Mouse (Mus musculus): Measurements from ENCODE around the gene Armc7. TPM values are rescaled to one million over a fixed set of nuclear protein-coding genes. Genes with fewer than 3 reads are reported as not detected.
A peak's percentile ranks its signal among the peaks of the same experiment; 100 is the strongest.
"Not testable (repeated sequence)": the region's sequence is repeated elsewhere in the genome, so short reads cannot be mapped to it uniquely, and the experiment has no call there.

Armc7 gene
- total RNA-seq, 2 experiments from 2014 or later, result 1.5 to 2.4 TPM

- intact Hi-C loops (cut with DNase I), result loop anchor here (5.0 kb wide), 1 partner anchor 117 kb away; the partner anchor contains the start of genes Gga3 and Mrps7
- DNase-seq, result no peak
Measured at GRCm38 (mm10) chr11:115485155-115485554, 9.7 kb downstream of the Armc7 start.

DNA sequence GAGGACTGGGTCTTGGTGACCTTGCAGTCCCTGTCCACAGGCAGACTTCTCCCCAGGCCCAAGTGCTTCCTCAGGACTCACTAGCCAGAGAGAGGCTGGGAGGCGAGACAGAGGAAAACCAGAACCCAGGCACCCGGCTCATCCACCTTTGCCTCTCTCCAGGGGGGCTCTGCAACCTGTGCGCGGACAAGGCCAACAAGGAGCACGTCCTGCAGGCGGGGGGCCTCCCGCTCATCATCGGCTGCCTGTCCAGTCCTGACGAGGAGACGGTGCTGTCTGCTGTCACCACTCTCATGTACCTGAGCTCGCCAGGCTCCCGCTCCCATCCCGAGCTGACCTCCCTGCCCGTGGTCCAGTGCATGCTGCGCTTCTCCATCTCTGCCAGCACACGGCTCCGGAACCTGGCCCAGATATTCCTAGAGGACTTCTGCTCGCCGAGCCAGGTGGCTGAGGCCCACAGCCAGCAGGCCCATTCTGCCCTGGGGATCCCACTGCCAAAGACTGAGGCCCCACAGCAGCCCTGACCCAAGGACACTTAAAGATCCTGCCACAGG is 13.2 kb downstream of the Armc7 start:
- DNase-seq, result no peak
- intact Hi-C loops (cut with DNase I), result loop anchor here (5.0 kb wide), 1 partner anchor 114 kb away; the partner anchor contains the start of genes Gga3 and Mrps7

GRCm38 (mm10) chr11:115490441-115491355 is 15.2 kb downstream of the Armc7 start:
- DNase-seq, result no peak
- intact Hi-C loops (cut with DNase I), result loop anchor here (1.0 to 5.0 kb wide), 4 partner anchors 20 to 72 kb away; partner anchors contain the start of genes Jpt1 and Nup85

- intact Hi-C loops (cut with DNase I), result loop anchor here (1.0 to 5.0 kb wide), 4 partner anchors 19 to 71 kb away; partner anchors contain the start of genes Jpt1 and Nup85
- peak; percentile 76 to 84 for DNase-seq
Measured at GRCm38 (mm10) chr11:115491356-115492083, 16.1 kb downstream of the Armc7 start, which contains the start of gene Nt5c. Gene Nt5c, minus strand, starts transcription at chr11:115491862.

DNA sequence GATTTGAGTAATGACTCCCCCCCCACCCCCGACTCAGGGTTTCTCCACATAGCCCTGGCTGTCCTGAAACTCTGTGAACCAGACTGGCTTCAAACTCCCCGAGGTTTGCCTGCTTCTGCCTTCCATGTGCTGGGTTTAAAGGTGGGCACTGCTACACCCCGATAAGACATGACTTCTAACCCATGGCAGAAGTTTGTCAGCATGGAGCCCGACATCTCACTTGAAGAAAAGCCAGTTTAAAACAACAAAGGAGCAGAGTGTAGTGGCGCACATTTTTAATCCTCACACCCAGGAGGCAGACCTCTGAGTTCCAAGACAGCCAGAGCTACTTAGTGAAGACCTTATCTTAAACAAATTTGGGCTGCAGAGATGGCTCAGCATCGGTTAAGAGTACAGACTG is 16.9 kb downstream of the Armc7 start:
- DNase-seq, result no peak
- intact Hi-C loops (cut with DNase I), result loop anchor here (5.0 kb wide), 1 partner anchor 70 kb away; the partner anchor contains the start of gene Nup85

DNA sequence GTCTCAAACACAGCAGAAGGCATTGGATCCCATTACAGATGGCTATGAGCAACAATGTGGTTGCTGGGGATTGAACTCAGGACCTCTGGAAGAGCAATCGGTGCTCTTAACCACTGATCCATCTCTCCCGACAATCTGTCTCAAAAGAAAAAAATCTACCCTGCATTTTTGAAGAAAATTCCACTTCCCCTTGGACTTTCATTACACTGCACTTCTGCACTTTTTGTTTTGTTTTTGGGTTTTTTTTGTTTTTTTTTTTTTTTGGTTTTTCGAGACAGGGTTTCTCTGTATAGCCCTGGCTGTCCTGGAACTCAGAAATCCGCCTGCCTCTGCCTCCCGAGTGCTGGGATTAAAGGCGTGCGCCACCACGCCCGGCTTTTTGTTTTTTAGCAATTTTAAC is 21.1 kb downstream of the Armc7 start:
- DNase-seq; intact Hi-C loops (cut with DNase I): not testable (repeated sequence)

DNA sequence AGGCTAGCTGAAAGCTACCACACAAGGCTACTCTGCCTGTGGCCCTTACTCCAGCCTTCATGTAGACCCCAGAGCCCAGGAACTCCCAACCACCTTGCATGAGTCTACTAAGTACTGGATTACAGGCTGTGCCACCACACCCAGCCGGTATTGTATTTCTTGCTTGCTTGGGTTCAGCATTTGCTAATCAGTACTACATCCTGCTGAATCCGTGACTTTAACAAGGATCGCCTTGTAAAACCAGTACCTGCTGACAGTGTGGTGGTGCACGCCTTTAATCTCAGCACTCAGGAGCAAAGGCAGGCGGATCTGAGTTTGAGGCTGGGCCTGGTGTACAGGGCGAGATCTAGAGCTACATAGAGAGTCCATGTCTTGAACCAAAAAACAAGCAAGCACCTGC is 27.2 kb downstream of the Armc7 start:
- intact Hi-C loops (cut with DNase I), result no loop called here
- DNase-seq, result no peak

GRCm38 (mm10) chr11:115506586-115506985 is 31.1 kb downstream of the Armc7 start:
- intact Hi-C loops (cut with DNase I), result no loop called here
- no peak for DNase-seq

- no peak for DNase-seq
- intact Hi-C loops (cut with DNase I), result no loop called here
Measured at GRCm38 (mm10) chr11:115508061-115508460, 32.6 kb downstream of the Armc7 start.

GRCm38 (mm10) chr11:115509773-115510506 is 34.5 kb downstream of the Armc7 start:
- peak in 1 of 2 experiments; percentile 26 for DNase-seq
- intact Hi-C loops (cut with DNase I), result loop anchor here (1.0 kb wide), 1 partner anchor 19 kb away; the partner anchor contains the start of gene Nt5c

- intact Hi-C loops (cut with DNase I), result loop anchor here (1.0 kb wide), 1 partner anchor 19 kb away; the partner anchor contains the start of gene Nt5c
- DNase-seq, result no peak
Measured at GRCm38 (mm10) chr11:115510507-115510888, 35.0 kb downstream of the Armc7 start.

GRCm38 (mm10) chr11:115511121-115511520 is 35.7 kb downstream of the Armc7 start:
- DNase-seq, result no peak
- intact Hi-C loops (cut with DNase I), result no loop called here

DNA sequence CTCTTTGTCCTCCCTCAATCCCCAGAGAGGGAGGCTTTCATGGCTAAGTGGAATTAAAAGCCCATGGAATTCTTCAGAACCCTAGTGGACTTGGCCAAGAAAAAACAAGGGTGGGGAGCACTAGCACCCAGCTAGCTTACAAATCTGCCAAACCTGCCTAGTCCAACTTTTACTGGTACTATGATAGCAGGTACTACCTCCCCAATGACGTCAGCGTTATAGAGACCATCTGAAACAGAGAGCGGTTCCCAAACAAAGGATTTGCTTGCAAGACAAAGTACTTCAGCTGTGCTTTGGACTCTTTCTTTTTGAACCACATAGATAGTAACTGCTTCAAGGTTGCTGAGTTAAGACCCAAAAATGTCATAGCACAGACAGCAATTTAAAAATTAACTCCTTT is 36.5 kb downstream of the Armc7 start:
- intact Hi-C loops (cut with DNase I), result no loop called here
- DNase-seq, result no peak

- intact Hi-C loops (cut with DNase I), result no loop called here
- peak; percentile 39 to 53 for DNase-seq
Measured at GRCm38 (mm10) chr11:115512407-115513183, 37.1 kb downstream of the Armc7 start.

DNA sequence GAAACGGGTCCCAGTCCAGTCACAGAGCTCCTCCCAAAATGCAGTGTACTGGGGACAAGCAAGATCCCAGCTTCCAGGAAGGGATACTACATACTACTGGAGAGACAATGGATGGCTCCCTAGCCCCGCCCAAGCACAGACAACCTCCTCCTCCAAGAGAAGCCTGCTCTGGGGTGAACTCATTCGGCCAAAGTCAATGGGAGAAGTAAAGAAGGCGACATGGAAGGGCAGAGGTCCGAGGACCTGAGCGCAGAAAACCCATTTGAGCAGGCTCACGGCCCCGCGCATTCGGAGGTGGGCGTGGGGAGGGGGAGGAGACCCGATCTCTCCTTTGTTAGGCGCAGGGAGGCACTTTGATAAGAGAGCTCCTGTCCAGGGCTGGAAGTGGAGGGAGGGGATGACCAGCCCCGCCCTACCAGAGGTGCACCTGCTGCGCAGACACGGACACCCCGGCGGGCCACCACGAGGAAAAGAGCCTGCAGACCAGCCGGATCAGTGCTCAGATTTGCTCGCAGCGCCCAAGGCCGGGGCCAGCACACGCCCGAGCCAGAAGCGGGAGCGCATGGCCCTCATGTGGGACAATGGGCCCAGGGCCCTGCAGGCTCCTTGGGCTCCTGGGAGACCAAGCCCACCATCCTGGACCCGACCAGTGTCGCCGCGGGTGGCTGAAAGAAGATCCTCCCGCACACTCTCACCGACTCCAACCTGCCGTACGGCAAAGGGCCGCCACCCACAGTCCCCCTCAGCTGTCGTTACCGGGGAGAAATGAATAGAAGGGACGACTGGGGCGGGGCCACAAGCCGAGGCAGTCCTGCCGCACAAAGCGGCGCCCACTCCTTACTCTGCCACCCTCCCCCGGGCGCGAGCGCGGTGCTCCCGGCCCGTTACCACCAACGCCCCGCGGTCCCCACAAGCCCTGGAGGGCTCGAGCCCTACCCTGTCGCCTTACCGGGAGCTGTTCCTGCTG is 38.1 kb downstream of the Armc7 start:
- intact Hi-C loops (cut with DNase I), result loop anchor here (1.0 to 2.0 kb wide), 2 partner anchors 21 to 22 kb away; partner anchors contain the start of gene Nt5c
- peak; percentile 40 to 49 for DNase-seq

GRCm38 (mm10) chr11:115514238-115514663 is 38.8 kb downstream of the Armc7 start, which contains the start of gene Jpt1:
Gene Jpt1, minus strand, starts transcription at chr11:115514387.
- peak; percentile 94 to 98 for DNase-seq
- intact Hi-C loops (cut with DNase I), result loop anchor here (1.0 to 2.0 kb wide), 2 partner anchors 21 to 23 kb away; partner anchors contain the start of gene Nt5c

- intact Hi-C loops (cut with DNase I), result loop anchor here (2.0 kb wide), 1 partner anchor 20 kb away; no protein-coding TSS in a partner anchor
- no peak for DNase-seq
Measured at GRCm38 (mm10) chr11:115515021-115515420, 39.6 kb downstream of the Armc7 start.

GRCm38 (mm10) chr11:115516942-115517341 is 41.5 kb downstream of the Armc7 start:
- no peak for DNase-seq
- intact Hi-C loops (cut with DNase I), result no loop called here
